Mouse (Mus musculus): ENCODE measurements at regions not wholly inside any gene's neighbourhood (a gene's known extent, or its start where the extent isn't known, plus 50 kb on each side); places are given as distances from the start of the nearest gene placed in this dataset.
"Not testable (repeated sequence)": the region's sequence is repeated elsewhere in the genome, so short reads cannot be mapped to it uniquely, and the experiment has no call there.

DNA sequence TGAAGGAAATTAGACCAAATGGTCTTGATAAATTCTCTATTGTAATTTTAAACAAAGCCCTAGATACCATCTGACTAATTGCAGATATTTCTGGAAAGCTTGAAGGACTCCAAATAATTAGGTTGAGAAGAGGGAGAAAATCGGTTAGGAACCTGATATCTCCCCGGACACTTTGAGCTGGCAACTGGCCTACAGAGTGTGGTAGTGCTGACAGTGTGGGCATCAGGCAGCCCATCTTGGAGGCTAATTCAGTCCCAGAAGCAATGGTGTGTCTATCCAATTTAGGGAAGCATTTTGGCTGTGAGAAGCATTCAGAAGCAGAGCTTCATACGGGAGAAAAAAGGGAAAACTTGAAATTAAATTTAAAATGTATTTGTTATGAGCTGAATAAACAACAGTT is 369.5 kb downstream of the Zpld1 start:
- Histone ChIP-seq H3K4me1 (ENCODE audit: control insufficient read depth in 2 of 2, insufficient read depth in 2 of 2, low read length in 2 of 2) (no peaks in the 10 kb centered on the region), H3K9me3 (ENCODE audit: control insufficient read depth, low read length) (no peaks in the 10 kb centered on the region; the same call in 1 of the 2 replicates), H3K4me2 (ENCODE audit: low read length) (no peak overlapping the region), H3K36me3 (ENCODE audit: control insufficient read depth, insufficient read depth, low read length) (no peaks in the 10 kb centered on the region), H3K27me3 (ENCODE audit: control insufficient read depth, insufficient read depth, low read length) (no peaks in the 10 kb centered on the region), H3K4me3 (ENCODE audit: control insufficient read depth in 1 of 2, insufficient read depth in 1 of 2, low read depth in 1 of 2, low read length in 2 of 2) (no peak overlapping the region), H3K9ac (ENCODE audit: low read length) (no peak overlapping the region), H3K27ac (replicated peaks in 1 of 2; ENCODE audit: control insufficient read depth in 1 of 2, insufficient read depth in 1 of 2, low read depth in 2 of 2, low read length in 2 of 2) (no peak overlapping the region)
- WGBS: 73% methylated on average over 3 of the region's 3 CpGs
- ATAC-seq (ENCODE audit: insufficient number of reproducible peaks, insufficient read depth, low FRiP score, low read depth): no peak

DNA sequence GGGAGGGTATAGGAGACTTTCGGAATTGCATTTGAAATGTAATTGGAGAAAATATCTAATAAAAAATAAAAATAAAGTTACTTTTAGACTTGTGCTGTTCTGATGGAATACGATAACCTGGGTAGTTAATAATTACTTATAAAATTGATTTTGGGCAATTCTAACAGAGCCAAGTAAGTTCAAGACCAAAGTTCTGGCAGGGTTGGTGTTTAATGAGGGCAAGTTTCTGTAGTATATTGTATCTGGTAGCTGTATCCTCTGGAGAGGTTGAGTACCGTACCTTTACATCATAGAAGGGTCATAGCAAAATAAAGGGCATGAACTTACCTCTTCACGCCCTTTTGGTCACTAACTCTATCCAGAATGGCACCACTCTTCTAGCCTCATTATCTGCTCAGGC is 394.9 kb downstream of the Zpld1 start:
- H3K4me3 ChIP-seq (ENCODE audit: control insufficient read depth in 1 of 2, insufficient read depth in 1 of 2, low read depth in 1 of 2, low read length in 2 of 2): no peak overlapping the region
- no peaks in the 10 kb centered on the region for H3K36me3 ChIP-seq (ENCODE audit: control insufficient read depth, insufficient read depth, low read length)
- no peak overlapping the region for H3K27ac ChIP-seq (replicated peaks in 1 of 2; ENCODE audit: control insufficient read depth in 1 of 2, insufficient read depth in 1 of 2, low read depth in 2 of 2, low read length in 2 of 2)
- no peak overlapping the region for H3K9ac ChIP-seq (ENCODE audit: low read length)
- H3K9me3 ChIP-seq (ENCODE audit: control insufficient read depth, low read length): no peaks in the 10 kb centered on the region
- no peak for ATAC-seq (ENCODE audit: insufficient number of reproducible peaks, insufficient read depth, low FRiP score, low read depth)
- H3K4me2 ChIP-seq (ENCODE audit: low read length): no peak overlapping the region
- 81% methylated on average over 4 of the region's 4 CpGs for WGBS
- no peaks in the 10 kb centered on the region for H3K27me3 ChIP-seq (ENCODE audit: control insufficient read depth, insufficient read depth, low read length)
- H3K4me1 ChIP-seq (ENCODE audit: control insufficient read depth in 2 of 2, insufficient read depth in 2 of 2, low read length in 2 of 2): no peaks in the 10 kb centered on the region

DNA sequence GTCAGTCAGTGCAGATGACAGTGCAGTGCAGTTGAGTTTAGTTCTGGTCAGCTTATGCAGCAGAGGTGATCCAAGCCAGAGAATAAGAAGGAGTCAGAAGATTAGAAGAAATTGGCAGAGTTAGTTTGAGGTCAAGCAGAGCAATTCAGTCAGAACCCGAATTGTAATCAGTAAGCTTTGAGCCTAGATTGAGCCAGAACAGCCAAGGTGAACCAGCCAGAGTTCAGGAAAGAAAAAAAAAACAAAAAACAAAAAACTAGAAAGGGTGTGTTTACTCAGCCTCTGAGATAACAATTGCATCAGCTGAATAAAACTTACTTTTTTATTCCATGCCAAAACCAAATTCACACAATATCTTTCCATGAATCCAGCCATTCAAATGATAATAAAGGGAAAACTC is 396.3 kb downstream of the Zpld1 start:
- no peak overlapping the region for H3K27ac ChIP-seq (replicated peaks in 1 of 2; ENCODE audit: control insufficient read depth in 1 of 2, insufficient read depth in 1 of 2, low read depth in 2 of 2, low read length in 2 of 2)
- no peak for ATAC-seq (ENCODE audit: insufficient number of reproducible peaks, insufficient read depth, low FRiP score, low read depth)
- 48% methylated on average over 1 of the region's 1 CpGs for WGBS
- no peaks in the 10 kb centered on the region for H3K9me3 ChIP-seq (ENCODE audit: control insufficient read depth, low read length)
- H3K4me2 ChIP-seq (ENCODE audit: low read length): no peak overlapping the region
- H3K27me3 ChIP-seq (ENCODE audit: control insufficient read depth, insufficient read depth, low read length): no peaks in the 10 kb centered on the region
- H3K9ac ChIP-seq (ENCODE audit: low read length): no peak overlapping the region
- H3K36me3 ChIP-seq (ENCODE audit: control insufficient read depth, insufficient read depth, low read length): no peaks in the 10 kb centered on the region
- H3K4me3 ChIP-seq (ENCODE audit: control insufficient read depth in 1 of 2, insufficient read depth in 1 of 2, low read depth in 1 of 2, low read length in 2 of 2): no peak overlapping the region
- no peaks in the 10 kb centered on the region for H3K4me1 ChIP-seq (ENCODE audit: control insufficient read depth in 2 of 2, insufficient read depth in 2 of 2, low read length in 2 of 2)

DNA sequence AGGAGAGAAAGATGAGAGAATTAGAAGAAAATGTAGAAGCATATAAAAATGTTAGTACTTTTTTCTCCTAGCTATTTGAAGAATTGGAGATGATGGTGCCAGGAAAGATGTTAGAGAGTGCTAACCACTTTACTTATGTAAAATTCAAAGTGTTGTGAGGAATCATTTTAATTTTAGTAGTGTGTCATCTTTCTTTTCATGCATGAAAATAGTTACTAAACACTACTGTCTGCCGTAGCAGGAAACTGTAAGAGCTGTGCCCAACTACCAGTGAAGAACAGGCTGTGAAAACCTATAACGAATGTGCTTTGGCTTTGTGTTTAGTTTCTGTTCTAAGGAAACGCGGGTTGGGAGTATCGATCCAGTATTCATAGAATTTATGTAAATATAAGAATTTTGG is 403.1 kb downstream of the Zpld1 start:
- no peaks in the 10 kb centered on the region for H3K27me3 ChIP-seq (ENCODE audit: control insufficient read depth, insufficient read depth, low read length)
- no peaks in the 10 kb centered on the region for H3K9me3 ChIP-seq (ENCODE audit: control insufficient read depth, low read length)
- H3K36me3 ChIP-seq (ENCODE audit: control insufficient read depth, insufficient read depth, low read length): no peaks in the 10 kb centered on the region
- 82% methylated on average over 5 of the region's 5 CpGs for WGBS
- no peak overlapping the region for H3K9ac ChIP-seq (ENCODE audit: low read length)
- no peak overlapping the region for H3K4me3 ChIP-seq (ENCODE audit: control insufficient read depth in 1 of 2, insufficient read depth in 1 of 2, low read depth in 1 of 2, low read length in 2 of 2)
- H3K4me2 ChIP-seq (ENCODE audit: low read length): no peak overlapping the region
- H3K27ac ChIP-seq (replicated peaks in 1 of 2; ENCODE audit: control insufficient read depth in 1 of 2, insufficient read depth in 1 of 2, low read depth in 2 of 2, low read length in 2 of 2): no peak overlapping the region
- no peak for ATAC-seq (ENCODE audit: insufficient number of reproducible peaks, insufficient read depth, low FRiP score, low read depth)
- H3K4me1 ChIP-seq (ENCODE audit: control insufficient read depth in 2 of 2, insufficient read depth in 2 of 2, low read length in 2 of 2): no peaks in the 10 kb centered on the region

DNA sequence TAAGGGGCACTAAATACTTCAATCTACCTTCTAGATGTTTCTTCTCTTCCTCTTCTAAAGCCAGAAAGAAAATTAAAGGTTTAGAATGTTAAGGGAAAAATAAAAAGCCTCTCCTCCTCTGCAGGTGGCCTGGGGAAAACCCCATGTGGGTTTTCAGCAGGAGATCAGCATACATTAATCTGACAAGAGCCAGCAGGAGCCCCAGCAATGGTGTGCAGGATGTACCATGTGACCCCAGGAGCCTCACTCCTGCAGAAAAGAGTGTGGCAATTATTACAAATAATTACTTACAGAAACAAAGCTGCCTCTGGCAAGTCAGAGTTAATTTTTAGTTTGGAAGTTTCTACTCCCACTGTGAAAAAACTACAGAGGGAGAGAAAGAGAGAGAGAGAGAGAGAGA is 440.4 kb downstream of the Zpld1 start:
- H3K4me3 ChIP-seq (ENCODE audit: control insufficient read depth in 1 of 2, insufficient read depth in 1 of 2, low read depth in 1 of 2, low read length in 2 of 2): no peak overlapping the region
- no peaks in the 10 kb centered on the region for H3K9me3 ChIP-seq (ENCODE audit: control insufficient read depth, low read length)
- H3K9ac ChIP-seq (ENCODE audit: low read length): no peak overlapping the region
- H3K36me3 ChIP-seq (ENCODE audit: control insufficient read depth, insufficient read depth, low read length): no peaks in the 10 kb centered on the region
- ATAC-seq (ENCODE audit: insufficient number of reproducible peaks, insufficient read depth, low FRiP score, low read depth): no peak
- H3K4me2 ChIP-seq (ENCODE audit: low read length): no peak overlapping the region
- H3K27me3 ChIP-seq (ENCODE audit: control insufficient read depth, insufficient read depth, low read length): no peaks in the 10 kb centered on the region
- H3K4me1 ChIP-seq (ENCODE audit: control insufficient read depth in 2 of 2, insufficient read depth in 2 of 2, low read length in 2 of 2): no peaks in the 10 kb centered on the region
- no peak overlapping the region for H3K27ac ChIP-seq (replicated peaks in 1 of 2; ENCODE audit: control insufficient read depth in 1 of 2, insufficient read depth in 1 of 2, low read depth in 2 of 2, low read length in 2 of 2)

DNA sequence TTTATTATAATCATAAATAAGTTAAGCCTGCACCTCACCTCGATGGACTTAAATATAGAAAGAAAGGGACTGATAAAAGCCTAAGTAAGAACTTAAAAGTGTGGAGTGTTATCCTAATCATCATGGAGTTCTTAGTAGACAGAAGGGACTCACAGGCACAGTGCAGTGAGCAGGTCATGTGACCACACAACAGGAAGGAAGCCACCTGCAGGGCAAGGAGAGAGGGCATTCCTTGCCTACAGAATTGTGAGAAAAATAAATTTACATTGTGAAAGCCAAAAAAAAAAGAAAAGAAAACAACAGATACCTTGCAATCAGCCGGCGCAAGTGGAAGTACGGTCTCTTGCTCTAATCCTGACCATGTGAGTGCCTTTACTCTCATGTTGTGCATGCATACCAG is 454.8 kb downstream of the Zpld1 start:
- not testable (repeated sequence) for H3K9ac ChIP-seq (ENCODE audit: low read length); H3K27ac ChIP-seq (replicated peaks in 1 of 2; ENCODE audit: control insufficient read depth in 1 of 2, insufficient read depth in 1 of 2, low read depth in 2 of 2, low read length in 2 of 2); H3K27me3 ChIP-seq (ENCODE audit: control insufficient read depth, insufficient read depth, low read length); H3K9me3 ChIP-seq (ENCODE audit: control insufficient read depth, low read length); H3K4me2 ChIP-seq (ENCODE audit: low read length); ATAC-seq (ENCODE audit: insufficient number of reproducible peaks, insufficient read depth, low FRiP score, low read depth); H3K36me3 ChIP-seq (ENCODE audit: control insufficient read depth, insufficient read depth, low read length); H3K4me1 ChIP-seq (ENCODE audit: control insufficient read depth in 2 of 2, insufficient read depth in 2 of 2, low read length in 2 of 2); H3K4me3 ChIP-seq (ENCODE audit: control insufficient read depth in 1 of 2, insufficient read depth in 1 of 2, low read depth in 1 of 2, low read length in 2 of 2)
- WGBS: 91% methylated on average over 3 of the region's 4 CpGs
